Mouse (Mus musculus): ENCODE results near the gene Coro7.

- no peak for TF ChIP-seq FLI1 (IDR thresholded peaks at IDR 0.05; ENCODE audit: low read length)
- TF ChIP-seq GATA1 (IDR thresholded peaks at IDR 0.05; ENCODE audit: borderline replicate concordance, low read length), result no peak
Measured at GRCm38 (mm10) chr16:4726528-4727128, 47.1 kb upstream of the Coro7 start.
